Mouse (Mus musculus): ENCODE data around the gene Fam168a.

DNA sequence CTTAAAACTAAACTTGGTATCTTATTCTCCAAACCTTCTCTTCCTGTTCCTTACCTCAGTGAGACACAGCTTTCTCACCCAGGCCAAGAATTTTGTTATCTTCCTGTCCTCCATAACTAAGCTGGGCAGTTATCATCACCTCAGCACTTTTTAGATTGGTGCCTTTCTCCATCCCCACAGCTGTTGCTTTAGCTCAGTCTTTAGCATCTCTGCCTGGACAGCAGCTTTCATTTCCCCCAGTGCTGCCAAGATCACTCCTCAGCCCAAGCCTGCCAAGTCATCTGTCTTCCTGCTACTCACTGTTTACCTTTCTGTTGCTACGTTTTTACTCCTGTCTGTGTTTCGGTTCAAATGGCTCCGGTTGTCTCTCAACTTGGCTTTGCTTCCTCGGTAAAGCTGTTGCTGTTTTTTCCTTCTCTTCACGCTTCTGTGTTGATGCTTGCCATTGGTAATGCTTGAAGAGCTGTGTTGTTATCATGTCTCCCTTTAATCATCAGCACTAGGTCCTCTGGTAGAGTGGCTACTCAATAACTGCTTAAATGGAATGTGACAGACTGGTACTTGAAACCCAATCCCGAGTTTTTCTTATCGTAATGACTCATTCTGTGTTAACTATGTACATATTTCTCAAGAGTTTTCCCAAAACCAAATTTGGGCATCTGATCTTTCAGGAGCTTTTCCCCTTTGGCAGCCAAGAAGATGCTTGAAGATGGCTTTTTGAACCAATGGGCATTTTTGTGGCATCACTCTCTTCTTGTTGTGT lies 26.8 kb downstream of the Fam168a start:
- TF ChIP-seq POLR2A (IDR thresholded peaks at IDR 0.05; ENCODE audit: control insufficient read depth, low read depth, low read length) = no peak
- no peak for TF ChIP-seq CTCF (IDR thresholded peaks at IDR 0.05; ENCODE audit: control insufficient read depth, insufficient read depth, insufficient replicate concordance, low read depth, low read length)

Data from testis, adult 2 months (tissue).